Mouse (Mus musculus) cerebellum, postnatal 14 days (tissue): ENCODE data around the gene Stk40.
"Not testable (repeated sequence)": the region's sequence is repeated elsewhere in the genome, so short reads cannot be mapped to it uniquely, and the experiment has no call there.

Experiments used
- DNase-seq, 2 experiments: peaks; one replicate each; pipeline ENCODE4 v3.0.0; 2021; ENCODE audit warnings: mixed read lengths in 2 of 2

Gene Stk40

GRCm38 (mm10) chr4:126156617-126157016 lies 52.9 kb downstream of the Stk40 start:
- DNase-seq, result peak; percentile 28 to 53

GRCm38 (mm10) chr4:126157562-126157961 lies 53.8 kb downstream of the Stk40 start:
- DNase-seq, result no peak

GRCm38 (mm10) chr4:126159455-126159854 lies 55.7 kb downstream of the Stk40 start:
- no peak for DNase-seq

DNA sequence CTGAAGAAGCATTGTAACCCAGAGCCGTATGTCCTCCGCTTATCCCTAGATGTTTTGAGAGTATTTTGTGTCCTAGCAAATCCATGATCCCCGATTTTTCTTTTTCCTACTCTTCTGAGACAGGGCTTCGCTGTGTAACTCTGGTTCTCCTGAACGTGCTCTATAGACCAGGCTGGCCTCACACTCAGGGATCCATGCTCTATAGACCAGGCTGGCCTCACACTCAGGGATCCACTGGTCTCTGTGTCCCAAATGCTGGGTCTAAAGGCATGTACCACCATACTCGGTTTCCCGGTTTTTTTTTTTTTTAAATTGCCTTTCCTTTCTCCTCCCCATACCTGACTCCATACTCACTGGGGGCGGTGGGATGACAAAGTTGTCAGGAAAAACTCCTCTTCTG lies 57.2 kb downstream of the Stk40 start:
- DNase-seq, result no peak

DNA sequence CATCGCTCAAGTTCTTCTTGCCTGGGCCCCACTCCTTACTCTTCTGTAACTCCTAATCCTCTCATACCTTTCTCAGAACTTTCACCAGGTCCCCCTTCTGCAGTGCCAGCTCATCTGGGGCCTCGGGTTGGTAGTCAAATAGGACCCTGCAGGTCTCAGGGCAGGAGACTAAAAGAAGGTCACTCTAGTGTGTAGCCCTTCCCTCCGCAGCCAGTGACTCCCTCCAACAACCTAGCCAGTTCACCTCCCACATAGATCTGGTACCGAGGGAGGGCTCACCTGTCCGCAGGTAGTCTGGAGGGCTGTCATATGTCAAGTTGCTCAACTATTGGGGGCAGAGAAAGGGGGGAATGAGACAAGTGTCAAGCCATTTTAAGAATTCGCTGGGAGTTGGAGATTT lies 57.7 kb downstream of the Stk40 start:
- no peak for DNase-seq

DNA sequence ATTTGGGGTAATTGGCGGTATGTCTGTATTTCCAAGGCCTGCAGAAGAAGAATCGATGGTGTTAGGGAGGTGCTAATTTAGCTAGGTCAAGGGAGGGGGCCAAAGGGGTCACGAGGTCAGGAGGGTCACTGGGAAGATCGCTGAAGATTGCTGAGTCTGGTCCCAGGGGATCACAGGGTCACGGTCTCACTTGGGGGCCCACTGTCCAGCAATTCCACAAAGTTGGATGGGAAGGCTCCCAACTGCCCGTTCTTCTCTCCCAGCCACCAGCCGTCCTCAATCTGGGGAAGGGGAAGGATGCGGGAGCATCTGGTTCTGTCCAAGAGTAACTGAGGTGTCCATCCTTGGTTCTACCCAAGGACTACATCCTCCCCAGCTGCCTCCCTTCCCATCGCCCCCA lies 58.2 kb downstream of the Stk40 start:
- DNase-seq, result peak in 1 of 2 experiments; percentile 22

GRCm38 (mm10) chr4:126162544-126163066 lies 58.8 kb downstream of the Stk40 start:
- peak; percentile 86 to 87 for DNase-seq

- DNase-seq, result peak; percentile 33 to 51
Observed at GRCm38 (mm10) chr4:126163067-126163659, 59.4 kb downstream of the Stk40 start, which contains the start of gene Sh3d21. Sh3d21 (minus strand) TSS chr4:126163491.

GRCm38 (mm10) chr4:126163685-126164084 lies 59.9 kb downstream of the Stk40 start:
- DNase-seq, result no peak

DNA sequence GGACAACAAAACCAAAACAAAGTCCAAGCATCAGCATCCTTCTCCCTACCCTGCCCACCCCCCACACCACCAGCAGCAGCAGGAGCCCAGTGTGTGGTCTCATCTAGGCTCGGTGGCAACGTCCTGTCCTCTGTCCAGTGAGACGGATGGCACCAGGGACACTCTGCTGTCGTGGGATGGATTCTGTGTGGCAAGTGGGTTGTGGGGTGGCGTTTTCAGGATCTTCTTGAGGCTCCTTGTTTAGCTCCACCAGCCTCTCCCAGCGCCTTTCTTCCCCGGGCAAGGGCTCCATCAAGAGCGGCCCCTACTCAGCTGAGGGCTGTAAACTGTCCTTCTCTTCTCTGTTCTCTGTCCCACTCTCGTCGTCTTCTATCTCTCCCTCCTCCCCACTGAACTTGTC lies 61.3 kb downstream of the Stk40 start:
- not testable (repeated sequence) for DNase-seq

- no peak for DNase-seq
Observed at GRCm38 (mm10) chr4:126166084-126166483, 62.3 kb downstream of the Stk40 start.

- DNase-seq, result no peak
Observed at GRCm38 (mm10) chr4:126168851-126169250, 65.1 kb downstream of the Stk40 start.

- DNase-seq, result not testable (repeated sequence)
Observed at GRCm38 (mm10) chr4:126170737-126171136, 67.0 kb downstream of the Stk40 start.

GRCm38 (mm10) chr4:126173800-126174199 lies 70.0 kb downstream of the Stk40 start:
- DNase-seq, result no peak

DNA sequence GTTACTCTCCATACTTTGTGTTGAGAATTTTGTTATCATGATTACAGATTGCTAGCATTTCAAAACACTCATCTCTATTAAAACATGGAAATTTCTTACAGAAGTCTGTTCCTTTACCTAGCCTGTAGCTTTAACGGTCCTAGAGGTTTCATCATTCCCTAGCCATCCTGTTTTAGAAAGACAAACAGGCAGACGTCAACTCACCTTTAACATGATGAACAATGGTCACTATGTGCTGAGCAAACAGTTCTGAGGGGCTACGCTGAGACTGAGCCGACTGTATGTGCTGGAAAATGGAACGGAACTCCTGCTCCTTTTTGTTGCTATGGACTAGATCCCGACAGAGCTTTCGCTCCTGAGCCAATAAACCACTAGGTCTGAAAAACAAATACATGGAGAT lies 72.2 kb downstream of the Stk40 start:
- not testable (repeated sequence) for DNase-seq

GRCm38 (mm10) chr4:126181170-126181957 lies 77.6 kb downstream of the Stk40 start:
- peak; percentile 72 for DNase-seq

DNA sequence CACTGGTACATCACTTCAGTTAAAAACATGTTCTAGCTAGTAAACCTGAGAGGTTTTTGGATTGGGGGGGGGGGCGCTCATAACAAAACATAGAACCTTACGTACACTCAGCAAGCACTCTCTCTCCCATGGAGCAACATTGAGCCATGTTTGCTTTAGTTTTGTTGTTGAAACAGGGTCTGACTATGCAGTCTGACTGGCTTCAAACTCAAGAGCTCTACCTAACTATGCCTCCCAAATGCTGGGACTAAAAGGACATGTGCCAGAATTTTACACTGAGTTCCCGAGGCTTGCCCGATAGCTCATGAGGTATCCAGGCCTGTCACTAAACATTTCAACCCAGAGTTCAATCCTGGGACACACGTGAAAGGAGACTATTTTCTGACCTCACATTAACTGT lies 79.3 kb downstream of the Stk40 start:
- DNase-seq, result no peak

DNA sequence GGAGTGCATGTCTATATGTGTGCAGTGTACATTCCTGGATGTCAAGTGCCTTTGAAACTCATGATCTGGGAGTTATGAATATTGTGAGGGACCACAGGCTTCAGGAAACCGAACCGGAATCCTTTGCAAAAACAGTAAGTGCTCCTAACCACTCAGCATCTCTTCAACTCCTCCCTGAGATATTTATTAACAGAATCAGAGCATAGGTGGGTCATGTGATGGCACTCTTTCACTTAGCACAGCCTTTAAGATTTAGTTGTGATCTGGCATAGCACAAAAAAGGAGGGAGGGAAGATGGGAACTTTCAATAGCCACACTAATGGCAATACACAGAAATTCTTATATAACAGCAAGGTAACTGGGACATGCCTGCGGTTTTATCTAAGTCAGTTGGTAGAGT lies 83.3 kb downstream of the Stk40 start:
- DNase-seq, result no peak
